Mouse (Mus musculus): ENCODE data around the gene Ubl4b.

Gene Ubl4b

GRCm38 (mm10) chr3:107520931-107521330 is 33.9 kb downstream of the Ubl4b start:
- DNase-seq (ENCODE audit: low spot score in 2 of 2): no peak

- DNase-seq (ENCODE audit: low spot score in 2 of 2): no peak
These were observed 37.2 kb downstream of the Ubl4b start, which contains the start of gene Slc6a17 for GRCm38 (mm10) chr3:107517631-107518108. Gene Slc6a17 (minus strand): TSS chr3:107518018.

- no peak for DNase-seq (ENCODE audit: low spot score in 2 of 2)
These were observed 37.9 kb downstream of the Ubl4b start for GRCm38 (mm10) chr3:107516776-107517630.

GRCm38 (mm10) chr3:107515989-107516388 is 38.9 kb downstream of the Ubl4b start:
- DNase-seq (ENCODE audit: low spot score in 2 of 2): no peak

- no peak for DNase-seq (ENCODE audit: low spot score in 2 of 2)
These were observed 43.5 kb downstream of the Ubl4b start for GRCm38 (mm10) chr3:107511416-107511815.

- DNase-seq (ENCODE audit: low spot score in 2 of 2): no peak
These were observed 46.2 kb downstream of the Ubl4b start for GRCm38 (mm10) chr3:107508696-107509095.

GRCm38 (mm10) chr3:107507966-107508365 is 46.9 kb downstream of the Ubl4b start:
- no peak for DNase-seq (ENCODE audit: low spot score in 2 of 2)

- no peak for DNase-seq (ENCODE audit: low spot score in 2 of 2)
These were observed 48.3 kb downstream of the Ubl4b start for GRCm38 (mm10) chr3:107506531-107506930.

GRCm38 (mm10) chr3:107505464-107506367 is 49.2 kb downstream of the Ubl4b start:
- no peak for DNase-seq (ENCODE audit: low spot score in 2 of 2)

- no peak for DNase-seq (ENCODE audit: low spot score in 2 of 2)
These were observed 50.3 kb downstream of the Ubl4b start for GRCm38 (mm10) chr3:107504542-107504941.

- DNase-seq (ENCODE audit: low spot score in 2 of 2): no peak
These were observed 51.2 kb downstream of the Ubl4b start for GRCm38 (mm10) chr3:107503716-107504115.
